Mouse (Mus musculus) erythroblast, embryonic 14.5 days (primary cell): Measurements from ENCODE around the gene Phykpl.

Experiments
- GATA1 ChIP-seq: IDR thresholded peaks from 2 replicates; pipeline ENCODE4 v1.6.1; 2012; ENCODE audit warnings: low read length, inconsistent platforms, mixed read lengths
- TAL1 ChIP-seq: IDR thresholded peaks from 3 replicates; pipeline ENCODE4 v1.6.1; 2012; ENCODE audit warnings: low read length, inconsistent platforms, mixed read lengths

DNA sequence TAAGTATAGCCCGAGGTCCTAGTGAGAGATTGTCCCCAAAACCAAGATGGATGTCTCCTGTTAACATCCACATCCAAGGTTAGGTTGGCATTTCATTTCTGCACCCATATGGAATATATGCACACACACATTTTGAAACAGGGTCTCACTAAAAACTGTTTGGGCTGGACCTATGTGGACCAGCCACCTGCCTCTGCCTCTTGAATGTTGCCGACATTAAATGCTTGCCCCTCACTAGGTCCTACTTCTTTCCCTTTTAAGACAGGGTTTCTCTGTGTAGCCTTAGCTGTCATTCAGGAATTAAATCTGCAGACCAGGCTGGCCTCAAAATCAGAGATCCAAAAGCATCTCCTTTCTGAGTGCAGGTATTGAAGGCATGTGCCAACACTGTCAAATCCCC is 13.0 kb downstream of the Phykpl start:
- TF ChIP-seq GATA1 (no peak), TAL1 (no peak)
